ENCODE assay signal across 8 mouse cellular contexts in the genomic region with DNA sequence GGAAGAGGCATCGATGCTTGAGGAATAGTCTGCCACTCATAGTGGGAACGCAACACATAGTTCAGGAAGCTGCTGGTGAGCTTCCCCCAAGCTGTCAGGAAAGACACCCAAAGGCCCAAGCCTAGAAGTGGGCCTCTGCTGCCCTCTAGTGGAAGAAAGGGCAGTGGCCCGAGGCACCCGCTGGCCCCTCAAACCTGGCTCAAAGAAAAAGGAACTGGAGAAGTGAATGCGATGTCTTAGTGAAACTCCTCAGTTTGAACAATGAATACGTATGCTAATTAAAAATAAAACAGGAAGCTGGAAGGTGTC. TPM values are rescaled to one million over a fixed set of nuclear protein-coding genes. Genes with fewer than 3 reads are reported as not detected.
DNase-seq lines count a peak whose midpoint lies in the region; ATAC-seq lines count a peak whose summit lies in the region.

No protein-coding gene starts in this region.

- H3K9me3 ChIP-seq in hindbrain, embryonic 16.5 days (ENCODE audit: control insufficient read depth, low read length), result no peaks in the 10 kb centered on the region

- no peaks in the 10 kb centered on the region for H3K36me3 ChIP-seq in hindbrain, embryonic 16.5 days (ENCODE audit: control insufficient read depth, insufficient read depth, low read length)

- intact Hi-C loops in left cerebral cortex, postnatal 14 days (cut with DNase I), result loop anchor here (1.0 to 10.0 kb wide), 3 partner anchors 121 to 203 kb away; a partner anchor contains a TSS

- no peak overlapping the region for H3K27ac ChIP-seq in hindbrain, embryonic 16.5 days (ENCODE audit: low read depth, low read length)

- H3K4me1 ChIP-seq in hindbrain, embryonic 16.5 days (ENCODE audit: control insufficient read depth, insufficient read depth, low read depth, low read length), result peaks cover 8% of the 10 kb centered on the region

- H3K27me3 ChIP-seq in hindbrain, embryonic 16.5 days (replicated peaks; ENCODE audit: control insufficient read depth, insufficient read depth, low read length), result no peaks in the 10 kb centered on the region

- DNase-seq in T-cell, adult 2 months (ENCODE audit: low spot score), result peak; percentile 78
- DNase-seq in cerebellum, postnatal 14 days, result peak; percentile 94
- DNase-seq in frontal cortex, postnatal 25 days (ENCODE audit: low spot score in 2 of 2), result peak; percentile 79 to 85
- peak; percentile 92 to 93 for DNase-seq in left cerebral cortex, postnatal 14 days (ENCODE audit: low spot score in 2 of 2)
- peak; percentile 82 for DNase-seq in mesoderm, embryonic 11.5 days (ENCODE audit: low read depth, low spot score)
- DNase-seq in right cerebral cortex, postnatal 25 days, result peak; percentile 84
- peak; percentile 82 to 86 for DNase-seq in urinary bladder, postnatal 36 days (ENCODE audit: low spot score in 2 of 2)

- ATAC-seq in hindbrain, embryonic 16.5 days, result peak; percentile 64; the same call in 1 of the 2 replicates

- H3K4me2 ChIP-seq in hindbrain, embryonic 16.5 days (ENCODE audit: low read length), result peak overlapping the region; percentile 27; the same call in 1 of the 2 replicates

- peak overlapping the region; percentile 25; the same call in 1 of the 2 replicates for H3K9ac ChIP-seq in hindbrain, embryonic 16.5 days (ENCODE audit: low read depth, low read length)

- H3K4me3 ChIP-seq in hindbrain, embryonic 16.5 days (ENCODE audit: low read length), result no peak overlapping the region

- WGBS in hindbrain, embryonic 16.5 days, result 5% methylated on average over 6 of the region's 6 CpGs

RNA-seq across cellular contexts. Expression of a gene that starts 2.6 kb away (rescaled TPM):
- not detected in 2 replicates for polyA plus RNA-seq in hindbrain, embryonic 16.5 days (2015; fragmentation: Nextera tagmentation; extraction: Ambion mirVana)
- not detected for total RNA-seq in left cerebral cortex, postnatal 14 days (2021)

RNA-seq across cellular contexts. Expression of a gene that starts 10.7 kb away (rescaled TPM):
- polyA plus RNA-seq in hindbrain, embryonic 16.5 days (2015; fragmentation: Nextera tagmentation; extraction: Ambion mirVana), result 26.7 and 30.8 TPM in 2 replicates
- 10 to 100 TPM; 29.0 to 52.6 TPM for total RNA-seq in left cerebral cortex, postnatal 14 days (2021)

RNA-seq across cellular contexts. Expression of a gene that starts 21.2 kb away (rescaled TPM):
- not detected in 2 replicates for polyA plus RNA-seq in hindbrain, embryonic 16.5 days (2015; fragmentation: Nextera tagmentation; extraction: Ambion mirVana)
- not detected for total RNA-seq in left cerebral cortex, postnatal 14 days (2021)

RNA-seq across cellular contexts. Expression of a gene that starts 32.6 kb away (rescaled TPM):
- not detected in 2 replicates for polyA plus RNA-seq in hindbrain, embryonic 16.5 days (2015; fragmentation: Nextera tagmentation; extraction: Ambion mirVana)
- not detected for total RNA-seq in left cerebral cortex, postnatal 14 days (2021)

RNA-seq across cellular contexts. Expression of a gene that starts 47.4 kb away (rescaled TPM):
- 20.1 and 26.9 TPM in 2 replicates for polyA plus RNA-seq in hindbrain, embryonic 16.5 days (2015; fragmentation: Nextera tagmentation; extraction: Ambion mirVana)
- total RNA-seq in left cerebral cortex, postnatal 14 days (2021), result 1 to 10 TPM; 2.9 to 4.1 TPM
